Mouse (Mus musculus): ENCODE measurements around the gene Crot.
"Not testable (repeated sequence)": the region's sequence is repeated elsewhere in the genome, so short reads cannot be mapped to it uniquely, and the experiment has no call there.

Crot gene

DNA sequence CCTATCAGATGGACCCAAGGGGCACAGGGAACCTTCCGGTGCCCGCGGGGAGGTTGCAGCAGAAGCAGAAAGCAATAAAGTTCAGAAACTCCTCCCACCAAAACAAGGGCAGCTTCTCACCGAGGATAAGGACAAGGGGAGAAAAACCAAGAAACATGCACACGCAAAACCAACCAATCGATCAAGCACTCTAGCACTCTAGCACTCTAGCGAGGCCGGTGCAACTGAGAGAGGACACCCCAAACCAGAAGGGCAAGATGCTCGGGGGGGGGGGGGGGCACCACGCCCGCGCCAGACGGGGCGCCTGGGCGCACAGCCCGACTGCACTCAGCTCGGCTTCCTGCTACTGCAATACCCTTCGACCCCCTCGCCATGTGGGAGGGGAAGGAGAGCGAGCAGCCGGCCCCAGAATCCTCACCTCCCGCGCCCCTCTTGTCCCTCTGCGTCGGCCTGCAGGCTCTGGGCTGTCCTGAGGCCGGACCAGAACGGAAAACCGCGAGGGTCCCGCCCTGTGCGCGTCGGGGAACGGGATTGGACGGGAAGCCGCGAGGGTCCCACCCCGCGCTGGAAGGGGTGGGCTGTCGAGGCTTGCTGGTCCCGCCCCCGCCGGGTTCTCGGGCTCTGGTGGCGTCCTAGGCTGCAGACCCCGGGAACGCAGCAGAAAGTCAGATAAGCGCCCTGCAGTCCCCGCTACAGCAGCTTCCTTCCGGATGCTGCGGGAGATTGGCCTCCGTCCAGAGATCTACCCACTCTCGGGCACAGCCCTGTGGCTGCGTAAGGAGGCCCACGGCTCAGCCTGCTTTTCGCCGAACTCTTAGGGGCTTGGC lies at the start of gene Crot:
Crot (minus strand) TSS at position 639 of the 827 bp plus-strand sequence.
- DNase-seq (ENCODE audit: low spot score), result peak; percentile 96

GRCm38 (mm10) chr5:9045904-9046303 lies 48.8 kb upstream of the Crot start:
- DNase-seq (ENCODE audit: low spot score), result no peak

DNA sequence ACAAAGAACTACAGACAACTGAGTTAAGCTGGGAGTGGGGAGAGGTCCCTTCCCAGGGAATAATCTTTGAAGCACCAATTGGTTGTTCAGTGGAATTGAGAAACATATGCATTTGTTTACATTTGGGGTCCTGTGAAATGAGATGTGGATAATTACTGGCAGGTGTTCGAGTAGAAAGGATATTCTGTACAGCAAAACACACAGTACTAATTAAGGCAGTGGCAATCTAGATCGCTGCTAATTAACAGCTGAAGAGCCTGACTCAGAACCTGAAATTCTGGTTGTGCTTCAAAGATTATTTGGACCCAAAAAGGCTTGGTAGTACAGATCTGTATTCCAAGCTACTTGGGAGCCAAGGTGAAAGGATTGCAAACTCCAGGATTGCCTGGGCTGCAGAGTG lies 47.7 kb upstream of the Crot start:
- DNase-seq (ENCODE audit: low spot score), result no peak

DNA sequence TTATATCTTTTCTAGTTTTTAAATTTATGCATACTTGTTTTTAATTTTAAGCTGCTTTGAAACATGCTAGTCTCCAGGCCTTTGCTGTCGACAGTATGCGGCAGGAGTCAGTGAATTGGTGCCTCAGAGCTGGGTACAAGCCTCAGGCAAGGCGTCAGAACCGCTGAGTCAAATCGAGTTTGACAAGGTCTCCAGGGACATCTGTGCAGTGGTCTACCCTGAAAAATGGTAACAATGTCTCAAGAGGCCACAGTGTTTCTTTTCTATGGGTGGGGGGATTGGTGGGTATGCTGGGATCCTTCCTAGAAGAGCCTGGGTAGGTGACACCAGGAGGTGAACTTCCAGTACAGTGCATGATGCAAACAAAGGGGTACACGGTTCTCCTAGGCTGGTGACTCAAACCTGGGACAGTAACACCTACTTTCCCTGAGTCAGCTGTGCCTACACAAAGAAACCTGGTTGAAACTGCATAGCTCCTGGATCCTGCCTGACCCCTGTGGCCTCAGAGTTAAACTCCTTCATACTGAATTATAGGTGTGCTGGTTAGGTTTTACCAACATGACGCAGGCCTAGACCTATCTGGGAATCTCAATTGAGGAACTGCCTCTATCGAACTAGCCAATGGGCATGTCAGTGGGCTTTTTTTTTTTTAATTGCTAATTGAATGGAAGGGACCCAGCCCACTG lies 46.6 kb upstream of the Crot start:
- no peak for DNase-seq (ENCODE audit: low spot score)

GRCm38 (mm10) chr5:9042721-9043416 lies 45.7 kb upstream of the Crot start:
- DNase-seq (ENCODE audit: low spot score), result no peak

DNA sequence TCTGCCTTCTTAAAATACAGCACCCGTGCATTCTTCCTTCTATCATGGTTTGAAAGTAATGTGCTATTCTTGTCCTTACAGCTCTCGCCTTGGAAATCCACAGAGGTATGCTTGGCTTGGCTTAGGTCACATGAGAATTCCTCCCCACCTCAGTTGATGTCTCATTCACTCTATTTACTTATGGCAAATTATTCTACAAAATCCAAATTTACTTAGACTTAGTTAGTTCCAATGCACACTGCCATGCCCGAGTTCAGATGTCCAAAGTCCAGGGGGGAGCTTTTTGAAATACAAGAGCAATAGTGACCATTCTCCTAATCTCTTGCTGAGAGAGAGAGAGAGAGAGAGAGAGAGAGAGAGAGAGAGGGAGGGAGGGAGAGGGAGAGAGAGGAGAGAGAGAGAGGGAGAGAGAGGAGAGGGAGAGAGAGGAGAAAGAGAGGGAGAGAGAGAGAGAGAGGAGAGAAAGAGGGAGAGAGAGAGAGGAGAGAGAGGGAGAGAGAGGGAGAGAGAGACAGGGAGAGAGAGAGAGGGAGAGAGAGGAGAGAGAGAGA lies 43.6 kb upstream of the Crot start:
- no peak for DNase-seq (ENCODE audit: low spot score)

DNA sequence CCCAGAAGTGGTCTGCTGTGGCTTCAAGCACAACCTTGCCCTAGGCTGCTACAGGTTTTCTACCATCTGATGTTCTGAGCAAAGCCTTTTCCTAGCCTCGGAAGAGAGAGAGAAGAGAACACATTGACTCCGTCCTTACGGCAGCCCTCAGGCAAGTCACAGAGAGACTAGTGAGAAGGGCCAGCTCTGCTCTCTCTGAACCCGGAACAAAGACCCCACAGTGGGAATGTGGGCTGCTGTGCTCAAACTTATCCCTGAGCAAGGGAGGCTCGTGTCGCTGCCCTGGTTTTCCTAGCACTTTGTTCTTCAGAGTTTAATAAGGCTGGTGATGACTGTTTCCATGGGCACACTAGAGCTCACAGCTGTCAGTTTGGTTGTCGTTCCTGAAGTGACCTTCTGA lies 42.9 kb upstream of the Crot start:
- DNase-seq (ENCODE audit: low spot score), result no peak

- DNase-seq (ENCODE audit: low spot score), result no peak
Observed at GRCm38 (mm10) chr5:9037292-9037691, 40.2 kb upstream of the Crot start.

DNA sequence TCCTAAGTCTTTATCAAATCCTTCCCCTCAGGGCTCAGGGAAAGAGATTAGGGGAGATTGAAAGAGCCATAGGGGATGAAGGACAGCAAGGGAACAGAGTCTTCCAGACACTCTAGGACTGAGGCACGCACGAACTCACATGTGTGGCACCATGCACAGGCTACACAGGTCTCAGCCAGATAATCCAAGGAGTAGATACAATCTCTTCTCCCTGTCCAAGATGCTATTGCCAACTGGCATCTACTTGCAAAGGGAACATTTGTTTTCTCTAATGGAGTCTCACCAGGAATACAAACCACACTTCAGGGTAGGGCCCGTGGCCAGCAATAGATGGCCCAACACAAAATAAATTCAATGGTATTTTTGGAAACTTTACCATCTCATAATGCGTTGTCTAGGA lies 38.3 kb upstream of the Crot start:
- DNase-seq (ENCODE audit: low spot score), result no peak

DNA sequence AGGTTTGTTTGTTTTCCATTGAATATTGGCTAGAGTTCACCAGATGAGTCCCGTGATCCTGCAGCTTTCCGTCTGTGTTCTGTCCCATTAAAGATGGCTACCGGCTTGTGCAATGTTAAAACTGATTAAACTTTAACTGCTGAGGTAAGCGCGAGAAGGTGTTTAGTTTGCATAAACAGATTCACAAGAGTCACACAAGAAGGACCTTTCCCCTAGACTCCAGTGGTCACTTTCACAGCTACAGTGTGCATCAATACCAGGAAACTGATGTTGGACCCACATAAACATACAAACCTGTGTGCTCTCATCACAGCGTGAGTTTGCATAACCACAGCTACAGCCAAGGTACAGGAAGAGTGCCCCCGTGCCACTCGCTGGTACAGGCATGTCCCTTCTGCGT lies 37.4 kb upstream of the Crot start:
- DNase-seq (ENCODE audit: low spot score), result no peak

DNA sequence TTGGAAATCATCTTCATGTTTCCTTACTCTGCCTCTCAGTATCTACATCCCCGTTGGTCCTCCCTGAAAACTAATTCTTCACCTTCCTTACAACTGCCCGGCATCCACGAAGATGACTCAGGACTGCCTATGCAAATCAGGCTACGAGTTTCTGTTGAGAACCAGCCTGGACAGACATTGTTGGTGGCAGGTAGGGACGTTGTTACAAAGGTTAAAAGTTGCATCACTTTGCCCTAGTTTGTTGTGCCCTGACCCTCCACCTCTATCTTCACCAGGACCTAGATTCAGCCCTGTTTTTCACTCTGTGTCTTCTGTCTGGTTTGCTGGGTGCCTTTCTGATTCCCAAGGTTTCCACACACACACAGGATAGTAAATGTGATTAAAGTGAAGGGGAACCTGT lies 36.7 kb upstream of the Crot start:
- no peak for DNase-seq (ENCODE audit: low spot score)

DNA sequence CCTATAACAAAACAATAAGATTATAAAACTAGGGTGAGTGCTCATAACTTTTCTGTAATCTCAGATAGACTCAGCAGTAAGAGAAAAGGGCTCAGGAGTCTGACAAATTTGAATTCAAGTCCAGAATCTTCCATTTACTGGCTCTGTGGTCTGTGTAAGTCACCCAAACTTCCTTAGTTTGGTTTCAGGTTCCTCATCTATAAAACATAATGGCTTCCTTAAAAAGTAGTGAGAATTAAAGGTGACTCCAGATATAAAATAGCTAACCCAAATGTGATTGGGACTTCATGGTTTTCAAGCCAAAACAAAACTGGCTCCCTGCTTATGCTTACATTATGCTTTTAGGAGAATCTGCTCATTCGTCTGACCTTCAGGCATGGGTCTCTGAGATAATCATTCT lies 35.5 kb upstream of the Crot start:
- no peak for DNase-seq (ENCODE audit: low spot score)

DNA sequence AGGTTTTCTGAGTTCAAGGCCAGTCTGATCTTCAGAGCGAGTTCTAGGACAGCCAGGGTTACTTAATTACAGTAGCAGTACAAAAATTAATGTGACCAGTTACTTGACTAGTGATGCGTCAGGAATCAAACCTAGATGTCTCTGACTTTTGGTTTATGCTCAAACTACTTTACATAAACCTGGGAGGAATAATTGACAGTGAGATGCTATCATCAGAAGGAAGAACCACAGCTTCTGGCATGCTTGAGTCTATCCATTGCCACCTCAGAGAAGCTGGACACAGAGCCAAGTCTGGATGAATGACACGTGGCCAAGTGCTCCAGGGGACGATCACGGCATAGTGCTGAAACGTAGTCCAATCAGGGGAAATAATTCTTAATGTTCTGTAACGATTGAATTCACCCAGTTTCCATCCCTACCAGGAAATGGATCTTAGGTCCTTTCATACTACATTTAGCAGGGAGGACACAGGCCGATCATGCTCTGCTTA lies 35.0 kb upstream of the Crot start:
- DNase-seq (ENCODE audit: low spot score), result no peak

DNA sequence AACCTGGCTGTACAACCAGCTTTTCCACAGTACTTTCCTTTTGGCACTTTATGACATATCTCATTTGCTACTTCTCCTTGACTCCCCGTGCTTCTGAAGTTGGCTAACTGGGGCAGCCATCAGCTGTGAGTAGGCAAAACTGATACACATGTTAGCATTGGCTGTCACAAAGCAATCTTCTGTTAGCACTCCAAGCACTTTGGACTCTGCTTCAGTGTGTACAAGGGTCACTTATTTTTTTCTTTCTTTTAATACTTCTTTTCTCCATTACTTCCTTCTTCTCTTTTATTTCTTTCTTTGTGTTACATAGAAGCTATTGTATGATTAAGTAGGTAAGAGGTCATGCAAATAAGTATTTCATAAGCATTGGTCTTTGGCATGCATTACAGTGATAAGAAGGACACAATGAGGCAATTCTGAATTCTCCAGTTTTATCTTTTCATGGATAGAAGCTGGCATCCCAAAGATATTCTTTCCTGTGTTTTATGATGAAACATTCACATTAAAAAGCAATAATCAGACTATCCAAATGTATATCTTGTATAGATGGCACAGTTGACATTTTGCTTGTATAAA lies 31.2 kb upstream of the Crot start:
- DNase-seq (ENCODE audit: low spot score), result no peak

DNA sequence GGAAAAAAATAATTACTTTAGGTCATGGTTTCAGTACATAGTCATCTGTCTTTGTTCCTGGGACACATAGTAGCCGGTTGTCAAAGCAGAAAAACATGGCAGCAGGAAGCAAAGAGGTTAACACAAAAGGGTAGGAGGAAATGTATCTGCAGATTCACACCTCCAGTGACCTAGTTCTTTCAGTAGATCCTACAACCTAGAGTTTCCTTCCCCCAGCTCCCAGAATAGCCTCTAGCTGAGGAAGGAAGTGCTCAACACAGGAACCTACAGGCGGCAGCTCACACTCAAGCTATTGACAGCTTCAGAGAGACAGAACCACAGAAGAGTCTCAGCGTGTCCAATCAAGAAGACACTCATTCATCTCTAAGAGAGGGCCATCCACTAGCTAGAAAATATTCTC lies 18.2 kb upstream of the Crot start:
- DNase-seq (ENCODE audit: low spot score), result no peak

GRCm38 (mm10) chr5:9014774-9015173 lies 17.6 kb upstream of the Crot start:
- no peak for DNase-seq (ENCODE audit: low spot score)

- DNase-seq (ENCODE audit: low spot score), result no peak
Observed at GRCm38 (mm10) chr5:9011374-9011773, 14.2 kb upstream of the Crot start.

GRCm38 (mm10) chr5:9010166-9010565 lies 13.0 kb upstream of the Crot start:
- DNase-seq (ENCODE audit: low spot score), result no peak

DNA sequence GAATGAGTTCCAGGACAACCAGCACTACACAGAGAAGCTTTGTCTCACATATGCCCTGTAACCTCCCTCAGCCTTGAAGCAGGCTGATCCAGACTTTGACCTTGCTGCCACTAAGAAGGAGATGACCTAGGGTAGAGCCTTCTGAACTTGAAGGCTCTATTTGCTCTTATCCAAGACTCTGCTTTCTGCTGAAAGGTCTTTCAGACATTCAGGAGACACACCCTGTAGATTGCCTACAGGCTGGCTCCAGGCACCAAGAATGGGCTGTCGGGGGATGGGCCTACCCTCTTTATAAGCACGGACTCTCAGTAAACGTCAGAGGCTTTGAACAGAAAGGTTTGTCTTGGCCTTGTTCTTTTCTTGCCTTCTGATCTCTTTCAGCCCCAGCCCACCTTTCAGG lies 9.5 kb upstream of the Crot start:
- not testable (repeated sequence) for DNase-seq (ENCODE audit: low spot score)

GRCm38 (mm10) chr5:9000006-9000405 lies 2.9 kb upstream of the Crot start:
- DNase-seq (ENCODE audit: low spot score), result not testable (repeated sequence)

DNA sequence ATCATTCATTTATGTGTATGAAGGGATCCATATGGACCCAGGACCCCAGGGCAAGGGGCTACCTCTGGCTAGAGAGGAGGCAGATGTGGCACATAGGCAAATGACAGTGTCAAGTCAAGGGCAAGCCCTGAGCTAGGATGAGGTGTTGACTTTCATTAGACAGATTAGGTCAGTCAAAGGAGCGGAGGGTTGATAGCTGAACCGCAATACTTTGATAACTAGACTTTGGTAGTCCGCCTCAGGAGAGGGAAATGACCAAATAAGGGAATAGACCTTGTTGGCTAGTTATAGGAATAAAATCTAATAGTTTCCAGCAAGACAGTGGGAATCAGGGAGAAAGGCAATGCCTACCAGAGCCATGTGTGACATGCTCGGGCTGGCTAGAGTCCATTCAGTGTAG lies 2.0 kb upstream of the Crot start:
- no peak for DNase-seq (ENCODE audit: low spot score)

DNA sequence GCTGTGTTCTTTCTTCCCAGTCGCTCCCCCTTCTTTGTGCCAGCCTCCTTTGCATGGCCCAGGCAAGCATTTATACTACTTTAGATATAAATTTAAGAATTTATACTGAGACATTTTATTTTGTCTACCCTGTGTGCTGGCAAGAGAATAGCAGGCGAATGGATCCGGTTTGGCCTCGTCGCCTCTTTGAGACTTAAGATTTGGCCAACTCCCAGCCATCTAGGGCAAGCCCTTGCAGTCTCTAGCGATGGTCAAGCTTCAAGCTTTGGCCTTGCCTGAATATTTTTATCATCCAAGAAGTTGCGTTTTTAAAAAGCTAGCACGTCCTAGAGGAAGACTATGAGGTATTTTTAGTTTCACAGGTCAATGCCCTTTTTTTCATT lies 380 bp upstream of the Crot start:
- DNase-seq (ENCODE audit: low spot score), result peak; percentile 64
